Mouse (Mus musculus) urinary bladder, postnatal 4 days (tissue): ENCODE measurements around the gene Brf1.
A peak's percentile ranks its signal among the peaks of the same experiment; 100 is the strongest.

Experiments used
- DNase-seq, 2 experiments: peaks; one replicate each; pipeline ENCODE4 v3.0.0; 2021 to 2022; ENCODE audit warnings: low spot score in 2 of 2

The Brf1 gene

GRCm38 (mm10) chr12:112976371-112977073 is 24.0 kb downstream of the Brf1 start, which contains the start of gene Btbd6:
Btbd6 (plus strand) TSS chr12:112976482.
- peak; percentile 82 to 86 for DNase-seq

- no peak for DNase-seq
Observed at GRCm38 (mm10) chr12:112974736-112975135, 25.8 kb downstream of the Brf1 start.

DNA sequence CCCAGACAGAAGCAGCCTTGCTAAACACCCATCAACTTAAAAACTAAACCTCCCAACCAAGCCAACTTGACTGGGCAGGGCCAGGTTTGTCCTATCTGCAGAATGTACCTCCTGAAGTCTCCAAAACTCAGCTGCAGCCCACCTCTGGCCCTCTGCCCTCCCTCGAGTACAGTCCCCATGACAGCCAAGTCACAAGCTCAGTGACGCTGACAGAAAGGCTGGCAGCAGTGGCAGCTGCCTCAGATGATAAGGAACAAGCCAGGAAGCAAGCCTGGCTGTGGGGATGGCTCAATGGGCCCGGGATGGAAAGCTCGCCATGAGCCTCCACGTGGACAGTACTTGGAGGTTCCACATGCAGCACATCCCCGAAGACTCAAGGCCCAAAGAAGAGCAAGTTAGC is 30.9 kb downstream of the Brf1 start:
- no peak for DNase-seq

- no peak for DNase-seq
Observed at GRCm38 (mm10) chr12:112968943-112969342, 31.6 kb downstream of the Brf1 start.

DNA sequence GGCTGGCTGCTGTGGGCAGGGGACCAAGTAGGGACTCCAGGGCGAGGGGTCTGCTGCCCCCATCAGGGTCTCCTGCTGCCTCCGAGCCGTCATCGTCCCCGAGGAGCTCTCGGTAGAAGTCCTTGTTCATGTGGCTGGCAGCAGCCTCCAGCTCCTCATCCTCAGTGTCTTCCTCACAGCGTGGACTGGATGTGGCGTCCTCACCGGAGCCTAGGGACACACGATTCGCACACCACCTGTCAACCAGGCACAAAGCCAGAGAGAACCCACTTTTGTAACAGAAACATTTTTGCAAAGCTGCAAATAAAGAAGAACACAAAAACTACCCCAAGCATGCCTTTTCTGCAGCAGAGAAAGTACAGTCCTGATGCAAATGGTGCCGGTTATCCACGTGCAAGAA is 34.7 kb downstream of the Brf1 start:
- DNase-seq = no peak

- no peak for DNase-seq
Observed at GRCm38 (mm10) chr12:112961872-112962271, 38.6 kb downstream of the Brf1 start.

GRCm38 (mm10) chr12:112961428-112961827 is 39.1 kb downstream of the Brf1 start:
- DNase-seq = no peak

DNA sequence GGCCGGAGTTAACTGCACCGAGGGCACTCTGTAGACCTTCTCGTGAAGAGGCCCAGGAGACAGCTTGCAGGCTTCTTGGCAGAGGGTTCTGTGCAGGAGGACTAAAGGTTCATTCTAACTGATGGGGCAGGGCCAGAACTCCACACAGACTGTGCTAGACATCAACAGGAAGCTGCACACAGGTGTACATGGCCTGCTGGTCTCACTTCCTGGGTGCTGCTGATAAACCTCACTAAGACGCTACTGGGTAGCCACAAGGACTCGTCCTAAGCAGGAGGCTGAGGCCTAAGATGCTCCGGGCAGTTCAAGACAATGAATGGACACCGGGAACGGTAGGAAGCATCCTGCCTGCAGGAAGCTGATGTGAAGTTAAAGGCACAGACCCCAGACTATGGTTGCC is 41.1 kb downstream of the Brf1 start:
- DNase-seq = no peak

GRCm38 (mm10) chr12:112958303-112958702 is 42.2 kb downstream of the Brf1 start:
- peak in 1 of 2 experiments; percentile 53 for DNase-seq

DNA sequence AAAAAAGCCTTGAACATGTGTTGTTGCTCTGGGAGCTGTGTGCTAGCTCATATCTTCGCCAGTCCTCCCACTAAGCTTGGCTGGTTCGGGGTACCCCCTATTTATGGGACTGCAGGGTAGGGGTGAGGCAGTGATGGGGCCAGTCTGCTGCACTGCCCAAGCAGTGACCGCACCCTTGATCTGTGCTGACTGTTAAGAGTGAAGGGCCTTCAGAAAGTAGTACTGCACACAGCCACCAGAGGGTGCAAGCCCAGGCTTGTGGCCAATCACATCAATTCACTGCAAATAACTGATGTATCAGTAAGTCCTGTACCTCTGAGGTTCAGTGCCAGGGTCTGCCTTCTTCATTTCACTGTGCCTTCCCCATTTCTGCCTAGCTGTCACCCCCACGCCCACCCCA is 44.7 kb downstream of the Brf1 start:
- peak; percentile 60 to 78 for DNase-seq

DNA sequence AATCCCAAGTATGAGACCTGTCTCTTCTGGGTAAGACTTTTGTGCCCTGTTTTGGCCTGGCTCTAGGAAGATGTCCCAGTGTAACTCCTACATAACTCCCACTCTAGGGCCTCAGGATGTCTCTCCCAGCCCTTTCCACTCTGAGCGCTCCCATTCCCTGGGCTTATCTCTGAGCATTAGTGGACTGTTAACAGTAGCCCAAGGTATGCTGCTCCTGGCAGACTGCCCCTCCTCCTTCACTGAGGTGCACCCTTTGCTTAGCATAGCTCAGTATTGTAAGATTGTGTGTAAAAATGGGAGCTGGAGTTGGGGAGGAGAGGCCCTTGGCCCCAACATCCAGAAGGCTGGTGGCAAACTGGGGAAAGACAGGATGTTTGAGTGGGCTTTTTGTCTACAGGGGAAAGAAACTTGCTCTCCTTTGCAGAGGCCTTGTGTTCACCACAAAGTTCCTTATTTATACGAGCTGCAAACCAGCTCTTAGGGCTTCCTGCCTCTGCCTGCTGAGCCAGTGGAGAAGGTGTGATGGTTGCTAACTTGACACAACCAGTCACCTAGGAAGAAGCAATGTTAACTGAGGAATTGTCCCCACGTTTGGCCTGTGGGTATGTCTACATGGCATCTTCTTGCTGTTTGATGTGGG is 47.5 kb downstream of the Brf1 start:
- no peak for DNase-seq

DNA sequence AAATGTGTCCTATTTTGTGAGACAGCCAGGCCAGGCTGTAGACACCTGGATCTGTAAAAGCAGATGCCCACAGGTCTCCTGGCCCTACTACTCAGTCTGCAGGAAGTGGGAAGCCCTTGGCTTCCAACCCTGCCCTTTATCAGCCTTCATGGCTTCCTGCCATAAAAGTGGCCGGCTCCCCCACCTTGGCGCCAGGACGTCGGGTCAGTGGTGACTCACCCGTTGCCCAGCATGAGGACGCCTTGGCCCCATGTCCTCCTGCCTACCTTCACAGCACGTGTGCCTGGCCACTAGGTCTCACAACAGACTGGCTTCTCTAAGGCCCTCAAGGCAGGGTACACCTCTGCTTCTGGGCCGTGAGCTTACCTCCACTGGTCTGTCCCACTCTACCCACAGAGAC is 48.1 kb downstream of the Brf1 start:
- DNase-seq = peak in 1 of 2 experiments; percentile 59

- no peak for DNase-seq
Observed at GRCm38 (mm10) chr12:112951150-112951842, 49.2 kb downstream of the Brf1 start.

- DNase-seq = no peak
Observed at GRCm38 (mm10) chr12:112950761-112951129, 49.8 kb downstream of the Brf1 start.

DNA sequence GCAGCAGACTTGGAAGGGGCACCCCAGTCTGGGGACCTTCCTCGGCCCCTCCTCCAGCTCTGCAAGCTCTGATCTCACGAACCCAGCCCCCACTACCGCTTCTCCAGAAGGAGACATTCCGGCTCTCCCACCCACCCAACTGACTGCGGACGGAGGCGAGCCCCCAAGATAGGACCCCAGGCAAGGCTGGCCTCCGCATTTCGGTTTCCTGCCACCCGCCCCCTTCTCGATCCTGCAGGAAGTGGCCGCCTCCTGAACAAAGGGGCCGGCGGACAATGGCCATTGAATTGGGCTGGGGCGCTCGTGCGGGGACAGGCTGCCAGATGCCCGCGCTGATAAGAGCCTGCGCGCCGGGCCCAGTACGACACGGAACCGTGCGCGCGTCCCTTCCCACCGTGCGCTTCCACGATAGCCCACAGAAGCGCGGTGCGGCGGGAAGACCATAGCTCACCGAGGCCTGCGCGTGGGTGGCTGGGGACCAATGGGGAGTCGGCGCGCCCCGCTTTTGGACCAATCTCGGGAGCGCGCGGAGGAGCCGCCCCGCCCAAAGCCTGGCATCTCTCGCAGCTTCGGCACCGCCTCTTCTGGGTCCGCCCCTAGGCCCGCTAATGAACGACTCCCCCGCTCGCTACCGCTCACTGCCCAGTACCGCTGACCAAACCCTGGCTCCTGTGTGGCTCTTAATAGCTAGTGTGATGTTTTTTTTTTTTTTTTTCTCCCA is 50.3 kb downstream of the Brf1 start:
- peak; percentile 83 to 86 for DNase-seq

GRCm38 (mm10) chr12:112947307-112947706 is 53.2 kb downstream of the Brf1 start:
- DNase-seq = no peak

DNA sequence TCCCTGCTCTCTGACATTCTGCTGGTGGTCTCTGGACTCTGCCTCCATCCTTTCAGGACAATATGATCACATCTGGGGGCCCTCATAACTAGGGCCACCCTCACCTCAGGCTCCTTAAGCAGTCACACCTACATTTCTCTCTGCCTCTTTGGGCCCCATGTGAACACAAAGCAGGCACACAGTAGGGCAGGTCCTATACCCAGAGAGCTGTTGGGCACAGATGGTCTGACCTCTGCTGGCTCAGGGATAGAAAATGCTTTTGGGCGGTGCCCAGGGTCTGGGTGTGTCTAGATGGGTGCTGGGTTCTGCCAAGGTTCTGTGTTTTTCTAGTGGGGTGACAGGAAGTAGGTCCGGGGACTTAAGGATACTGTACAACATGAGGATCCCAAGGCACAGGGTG is 56.8 kb downstream of the Brf1 start:
- no peak for DNase-seq

GRCm38 (mm10) chr12:112941776-112942713 is 58.5 kb downstream of the Brf1 start, which contains the start of gene Nudt14:
Nudt14 (minus strand) TSS chr12:112942124.
- DNase-seq = peak; percentile 77 to 81

DNA sequence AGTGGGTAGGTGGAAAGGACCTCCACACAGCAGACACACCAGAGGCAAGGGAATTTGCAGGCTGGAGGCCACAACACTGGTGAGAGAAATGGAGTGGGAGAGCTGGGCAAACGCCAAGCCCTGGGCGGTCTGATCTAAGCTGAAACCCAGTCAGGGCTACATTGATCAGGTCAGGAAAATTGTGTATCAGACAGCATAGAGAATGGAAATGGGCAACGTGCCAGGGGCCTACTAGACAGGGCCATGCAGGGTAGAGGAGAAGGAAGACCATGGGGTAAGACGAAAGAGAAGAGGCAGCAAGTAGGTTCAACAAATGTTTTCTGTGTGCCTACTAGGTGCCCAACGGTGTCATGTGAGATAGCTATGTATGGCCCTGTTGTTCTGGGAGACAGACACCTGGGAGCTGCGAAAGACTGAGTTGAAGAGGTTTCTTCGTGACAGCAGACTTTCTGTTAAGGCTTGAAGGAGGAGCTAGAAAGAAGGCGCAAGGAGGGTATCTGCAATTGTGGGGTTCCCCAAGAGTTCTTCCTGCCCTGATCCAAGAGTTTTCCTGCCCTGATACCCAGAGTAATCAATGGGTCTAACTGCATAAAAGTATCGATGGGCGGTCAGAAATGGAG is 59.2 kb downstream of the Brf1 start:
- no peak for DNase-seq

GRCm38 (mm10) chr12:112940710-112941109 is 59.8 kb downstream of the Brf1 start:
- DNase-seq = no peak

DNA sequence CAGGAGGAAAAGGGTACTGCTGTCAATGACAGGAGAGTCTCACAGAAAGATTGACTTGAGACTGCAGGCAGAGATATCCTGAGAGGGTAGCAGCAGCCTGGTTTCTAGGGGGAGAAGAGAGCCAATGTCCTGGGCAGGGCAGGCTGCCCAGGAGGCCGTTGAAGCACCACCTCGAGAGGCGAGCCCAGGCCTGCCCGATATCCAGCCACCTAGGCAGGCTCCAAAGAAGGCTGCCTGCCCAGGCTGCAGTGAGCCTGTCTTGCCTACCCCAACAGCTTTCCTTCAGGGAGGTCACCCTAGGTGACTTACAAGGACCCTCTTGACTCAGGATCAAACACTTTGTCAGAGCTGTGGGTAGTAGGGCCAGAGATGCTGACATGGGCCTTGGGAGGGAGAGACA is 60.3 kb downstream of the Brf1 start:
- DNase-seq = no peak
